Comparison of ENCODE assay signal across 27 mouse cellular contexts in the genomic region with DNA sequence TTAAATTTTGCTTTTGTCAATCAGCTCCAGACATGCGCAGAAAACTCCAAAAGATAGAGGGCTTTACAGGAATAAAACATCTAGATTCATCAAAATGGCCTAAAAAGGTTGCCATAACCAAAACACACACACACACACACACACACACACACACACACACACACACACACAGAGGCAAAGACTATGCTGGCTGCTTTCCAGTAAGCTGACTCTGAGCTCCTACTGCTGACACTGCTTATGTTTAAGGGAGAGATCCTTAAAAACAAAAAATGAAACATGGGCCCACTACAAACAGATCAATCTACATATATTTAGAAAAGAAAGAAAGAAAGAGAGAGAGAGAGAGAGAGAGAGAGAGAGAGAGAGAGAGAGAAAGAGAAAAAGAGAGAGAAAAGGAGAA. TPM values are rescaled to one million over a fixed set of nuclear protein-coding genes. Genes with fewer than 3 reads are reported as not detected.
A peak's percentile ranks its signal among the peaks of the same experiment; 100 is the strongest.
DNase-seq lines count a peak whose midpoint lies in the region; ATAC-seq and TF ChIP-seq lines count a peak whose summit lies in the region.
"Had no signal": no experiment of that assay in that cellular context is flagged by ENCODE, and none has a peak within 500 bp of the region (broad histone marks: within the 10 kb centered on the region; RNA-seq: fewer than 3 reads in every experiment).

No protein-coding gene starts in this region.

- H3K4me2 ChIP-seq in kidney, embryonic 15.5 days = no peak overlapping the region
- H3K4me2 ChIP-seq in midbrain, embryonic 14.5 days (ENCODE audit: low read length) = no peak overlapping the region
- H3K4me2 ChIP-seq in midbrain, embryonic 13.5 days (replicated peaks) = no peak overlapping the region
- no peak overlapping the region for H3K4me2 ChIP-seq in stomach, postnatal 0 days (replicated peaks; ENCODE audit: low read depth)
- H3K4me2 ChIP-seq: forebrain, embryonic 13.5 days; heart, embryonic 13.5 days; hindbrain, embryonic 14.5 days had no signal

- TF ChIP-seq EP300 in MEL (IDR thresholded peaks at IDR 0.05; ENCODE audit: low read depth in 1 of 2, low read length in 2 of 2) = no peak
- no peak for TF ChIP-seq EP300 in stomach, postnatal 0 days (optimal IDR thresholded peaks at IDR 0.05)

- intact Hi-C loops in left cerebral cortex, postnatal 14 days (cut with DNase I) = no loop called here

- 0 out of 2 replicates have a peak, but pooled peaks cover 8% of the 10 kb centered on the region for H3K4me1 ChIP-seq in kidney, embryonic 15.5 days
- H3K4me1 ChIP-seq in midbrain, embryonic 14.5 days (ENCODE audit: control insufficient read depth, insufficient read depth, low read length) = no peaks in the 10 kb centered on the region
- H3K4me1 ChIP-seq in midbrain, embryonic 13.5 days (replicated peaks) = no peaks in the 10 kb centered on the region
- peaks cover 4 to 14% of the 10 kb centered on the region in 2 experiments for H3K4me1 ChIP-seq in MEL (ENCODE audit: control insufficient read depth in 1 of 2, insufficient read depth in 2 of 2, low read length in 2 of 2)
- H3K4me1 ChIP-seq in stomach, postnatal 0 days (replicated peaks; ENCODE audit: control insufficient read depth, insufficient read depth) = no peaks in the 10 kb centered on the region
- H3K4me1 ChIP-seq: forebrain, embryonic 13.5 days; heart, embryonic 10.5 days had no signal

- TF ChIP-seq RAD21 in MEL (IDR thresholded peaks at IDR 0.05; ENCODE audit: low read depth, low read length) = no peak

- H3K27me3 ChIP-seq in kidney, embryonic 15.5 days = no peaks in the 10 kb centered on the region
- H3K27me3 ChIP-seq in midbrain, embryonic 14.5 days (ENCODE audit: control insufficient read depth, insufficient read depth, low read length) = no peaks in the 10 kb centered on the region
- no peaks in the 10 kb centered on the region for H3K27me3 ChIP-seq in midbrain, embryonic 13.5 days
- no peaks in the 10 kb centered on the region for H3K27me3 ChIP-seq in MEL (ENCODE audit: control insufficient read depth in 1 of 2, insufficient read depth in 2 of 2, low read length in 2 of 2)
- no peaks in the 10 kb centered on the region for H3K27me3 ChIP-seq in stomach, postnatal 0 days (ENCODE audit: control insufficient read depth, insufficient read depth, low read length)
- H3K27me3 ChIP-seq: forebrain, embryonic 13.5 days; heart, embryonic 13.5 days had no signal

- H3K36me3 ChIP-seq in kidney, embryonic 15.5 days = no peaks in the 10 kb centered on the region
- no peaks in the 10 kb centered on the region for H3K36me3 ChIP-seq in midbrain, embryonic 14.5 days (ENCODE audit: control insufficient read depth, insufficient read depth, low read length)
- H3K36me3 ChIP-seq in midbrain, embryonic 13.5 days = no peaks in the 10 kb centered on the region
- peaks cover 0 to 16% of the 10 kb centered on the region in 2 experiments; a peak in 2 of 4 replicates for H3K36me3 ChIP-seq in MEL (ENCODE audit: control insufficient read depth in 1 of 2, insufficient read depth in 2 of 2, low read length in 2 of 2)
- no peaks in the 10 kb centered on the region for H3K36me3 ChIP-seq in stomach, postnatal 0 days (ENCODE audit: control insufficient read depth, insufficient read depth, low read length)
- H3K36me3 ChIP-seq: forebrain, embryonic 10.5 days; heart, embryonic 10.5 days; heart, embryonic 13.5 days had no signal

- TF ChIP-seq CTCF in MEL (IDR thresholded peaks at IDR 0.05 in 2 of 3, conservative IDR thresholded peaks at IDR 0.05 in 1 of 3; ENCODE audit: control insufficient read depth in 1 of 3, insufficient read depth in 1 of 3, low read depth in 2 of 3, low read length in 3 of 3, poor library complexity in 1 of 3, severe bottlenecking in 1 of 3) = no peak
- no peak for TF ChIP-seq CTCF in stomach, postnatal 0 days (IDR thresholded peaks at IDR 0.05; ENCODE audit: low read depth)

- no peaks in the 10 kb centered on the region for H3K79me2 ChIP-seq in MEL (ENCODE audit: control insufficient read depth, insufficient read depth, low read length, poor library complexity)

- WGBS in kidney, embryonic 15.5 days = 94% methylated on average over 1 of the region's 1 CpGs
- 95% methylated on average over 1 of the region's 1 CpGs for WGBS in midbrain, embryonic 14.5 days
- 94% methylated on average over 1 of the region's 1 CpGs for WGBS in midbrain, embryonic 13.5 days
- WGBS in stomach, postnatal 0 days = 86% methylated on average over 1 of the region's 1 CpGs

- H3K4me3 ChIP-seq in kidney, embryonic 15.5 days (replicated peaks) = no peak overlapping the region
- H3K4me3 ChIP-seq in midbrain, embryonic 14.5 days (replicated peaks; ENCODE audit: low read depth, low read length) = no peak overlapping the region
- H3K4me3 ChIP-seq in midbrain, embryonic 13.5 days (replicated peaks) = no peak overlapping the region
- no peak overlapping the region for H3K4me3 ChIP-seq in MEL (ENCODE audit: control insufficient read depth in 1 of 2, insufficient read depth in 1 of 2, low read depth in 2 of 2, low read length in 2 of 2)
- H3K4me3 ChIP-seq in stomach, postnatal 0 days (ENCODE audit: low read depth, low read length) = no peak overlapping the region
- H3K4me3 ChIP-seq: forebrain, embryonic 10.5 days; forebrain, embryonic 13.5 days; heart, adult 2 months; heart, embryonic 10.5 days; heart, embryonic 13.5 days had no signal

- no peak for ATAC-seq in kidney, embryonic 15.5 days (replicated peaks; ENCODE audit: low FRiP score)
- ATAC-seq in midbrain, embryonic 14.5 days (ENCODE audit: low FRiP score, low TSS enrichment) = no peak
- ATAC-seq in midbrain, embryonic 13.5 days = no peak
- ATAC-seq in stomach, postnatal 0 days (ENCODE audit: low FRiP score, low TSS enrichment) = no peak
- ATAC-seq: activated CD4-positive, CD25-positive, alpha-beta regulatory T cell, adult 4 months; CD4-positive, CD25-positive, alpha-beta regulatory T cell, adult 4 months; forebrain, embryonic 13.5 days; forebrain, embryonic 16.5 days; hindbrain, postnatal 0 days had no signal

- no peaks in the 10 kb centered on the region for H3K9me3 ChIP-seq in kidney, embryonic 15.5 days (replicated peaks)
- no peaks in the 10 kb centered on the region for H3K9me3 ChIP-seq in midbrain, embryonic 14.5 days (ENCODE audit: control insufficient read depth, low read length)
- H3K9me3 ChIP-seq in midbrain, embryonic 13.5 days = no peaks in the 10 kb centered on the region; the same call in 1 of the 2 replicates
- no peaks in the 10 kb centered on the region for H3K9me3 ChIP-seq in MEL (replicated peaks; ENCODE audit: insufficient read depth, low read length)
- no peaks in the 10 kb centered on the region for H3K9me3 ChIP-seq in stomach, postnatal 0 days (ENCODE audit: control insufficient read depth, low read length)
- H3K9me3 ChIP-seq: heart, embryonic 10.5 days had no signal

- peak; percentile 34 for DNase-seq in kidney, postnatal 14 days
- peak; percentile 13 for DNase-seq in midbrain, embryonic 14.5 days
- DNase-seq in MEL (ENCODE audit: low read depth, low spot score) = peak; percentile 65
- DNase-seq in stomach, postnatal 0 days (ENCODE audit: low spot score) = peak; percentile 11
- DNase-seq in embryo, embryonic 10.5 days (ENCODE audit: low spot score) = no peak
- no peak for DNase-seq in left cerebral cortex, postnatal 14 days (ENCODE audit: low spot score in 2 of 2)
- DNase-seq: adrenal gland, postnatal 14 days; cerebellum, adult 11-12 months; cerebellum, adult 8-10 months; cerebellum, postnatal 10 days; cerebellum, postnatal 36 days; gastrocnemius, postnatal 10 days; gastrocnemius, postnatal 36 days; heart, adult 2 months; heart, postnatal 14 days; heart, postnatal 4 days had no signal

- no peak for TF ChIP-seq POLR2A in MEL (IDR thresholded peaks at IDR 0.05; ENCODE audit: control insufficient read depth in 1 of 2, insufficient read depth in 1 of 2, low read depth in 1 of 2, low read length in 2 of 2, poor library complexity in 1 of 2)

- no peak overlapping the region for H3K9ac ChIP-seq in kidney, embryonic 15.5 days
- no peak overlapping the region for H3K9ac ChIP-seq in midbrain, embryonic 14.5 days (replicated peaks; ENCODE audit: low read length)
- no peak overlapping the region for H3K9ac ChIP-seq in midbrain, embryonic 13.5 days (replicated peaks)
- H3K9ac ChIP-seq in MEL (ENCODE audit: control insufficient read depth, low read depth, low read length, poor library complexity, severe bottlenecking) = no peak overlapping the region
- no peak overlapping the region for H3K9ac ChIP-seq in stomach, postnatal 0 days (ENCODE audit: low read length)
- H3K9ac ChIP-seq: forebrain, embryonic 13.5 days; heart, embryonic 13.5 days; hindbrain, embryonic 14.5 days had no signal

- H3K27ac ChIP-seq in kidney, embryonic 15.5 days = no peak overlapping the region
- H3K27ac ChIP-seq in midbrain, embryonic 14.5 days (replicated peaks; ENCODE audit: low read depth, low read length) = no peak overlapping the region
- no peak overlapping the region for H3K27ac ChIP-seq in midbrain, embryonic 13.5 days
- no peak overlapping the region for H3K27ac ChIP-seq in MEL (ENCODE audit: control insufficient read depth, low read depth, low read length)
- no peak overlapping the region for H3K27ac ChIP-seq in stomach, postnatal 0 days (replicated peaks)
- H3K27ac ChIP-seq: forebrain, embryonic 10.5 days; forebrain, embryonic 13.5 days; heart, adult 2 months; heart, embryonic 10.5 days; heart, embryonic 13.5 days; hindbrain, embryonic 14.5 days; hindbrain, postnatal 0 days had no signal

TF ChIP-seq in MEL, 35 proteins besides CTCF, POLR2A, EP300 and RAD21 (continues in another document):
- TF ChIP-seq POLR2AphosphoS5 (IDR thresholded peaks at IDR 0.05; ENCODE audit: borderline replicate concordance, low read depth, low read length) = no peak

RNA-seq across cellular contexts. Expression of gene Ppib, which starts 7.3 kb away (rescaled TPM):
- 631 and 634 TPM in 2 replicates for polyA plus RNA-seq in kidney, embryonic 15.5 days (2015; fragmentation: Nextera tagmentation; extraction: Ambion mirVana)
- polyA plus RNA-seq in midbrain, embryonic 14.5 days (2014; fragmentation: Nextera tagmentation; extraction: Ambion mirVana) = 333 and 347 TPM in 2 replicates
- 338 and 358 TPM in 2 replicates for polyA plus RNA-seq in midbrain, embryonic 13.5 days (2015; fragmentation: Nextera tagmentation; extraction: Ambion mirVana)
- 413 and 419 TPM in 2 replicates for total RNA-seq in MEL (2012; rRNA removed)
- 100 to 1,000 TPM in 1 of 2 experiments, not detected in 1; 291 TPM for polyA plus RNA-seq in MEL (2012; ENCODE audit: insufficient read depth in 1 of 2, insufficient read length in 2 of 2, low read depth in 1 of 2, low replicate concordance in 2 of 2, missing spikeins in 1 of 2)
- 827 and 843 TPM in 2 replicates for polyA plus RNA-seq in stomach, postnatal 0 days (2015; fragmentation: Nextera tagmentation; extraction: Ambion mirVana)
- 100 to 1,000 TPM; 231 to 238 TPM for total RNA-seq in left cerebral cortex, postnatal 14 days (2021)

RNA-seq across cellular contexts. Expression of gene Snx22, which starts 16.8 kb away (rescaled TPM):
- 1.4 and 2.3 TPM in 2 replicates for polyA plus RNA-seq in kidney, embryonic 15.5 days (2015; fragmentation: Nextera tagmentation; extraction: Ambion mirVana)
- 6.5 and 8.2 TPM in 2 replicates for polyA plus RNA-seq in midbrain, embryonic 14.5 days (2014; fragmentation: Nextera tagmentation; extraction: Ambion mirVana)
- polyA plus RNA-seq in midbrain, embryonic 13.5 days (2015; fragmentation: Nextera tagmentation; extraction: Ambion mirVana) = 4.0 and 4.9 TPM in 2 replicates
- total RNA-seq in MEL (2012; rRNA removed) = 7.1 and 10.1 TPM in 2 replicates
- polyA plus RNA-seq in MEL (2012; ENCODE audit: insufficient read depth in 1 of 2, insufficient read length in 2 of 2, low read depth in 1 of 2, low replicate concordance in 2 of 2, missing spikeins in 1 of 2) = under 1 TPM in 1 of 2 experiments, not detected in 1; 0.43 TPM
- 1.5 TPM in 2 replicates for polyA plus RNA-seq in stomach, postnatal 0 days (2015; fragmentation: Nextera tagmentation; extraction: Ambion mirVana)
- total RNA-seq in left cerebral cortex, postnatal 14 days (2021) = 1 to 10 TPM; 3.3 to 4.4 TPM

Comparison
In these comparisons a context has a peak if more than half of its experiments do, and no peak if none do; other contexts are left out.
1. DNase-seq: peak in kidney, postnatal 14 days (single experiment), midbrain, embryonic 14.5 days (single experiment), MEL (single experiment) and stomach, postnatal 0 days (single experiment); none in embryo, embryonic 10.5 days (single experiment) and left cerebral cortex, postnatal 14 days (0 of 2).